Mouse (Mus musculus) liver, embryonic 11.5 days (tissue): ENCODE measurements around the gene Psma7. TPM values are rescaled to one million over a fixed set of nuclear protein-coding genes. Genes with fewer than 3 reads are reported as not detected.

Source experiments
- ATAC-seq: fragments of 200-750 bp; cut with Nextera tagmentation; replicated peaks from 2 replicates; pipeline ENCODE4 v1.8.0; 2017; ENCODE audit warnings: moderate number of reproducible peaks, mild to moderate bottlenecking, moderate TSS enrichment, moderate library complexity; ENCODE audit not compliant: low FRiP score
- DNase-seq: peaks from one replicate; pipeline ENCODE4 v3.0.0-alpha.2; 2017; ENCODE audit warnings: low spot score
- H3K27ac ChIP-seq: fragments of 300-500 bp; sonication (generic); 2 replicates; pipeline ENCODE4 v1.5.1; 2014; ENCODE audit warnings: mild to moderate bottlenecking, low read depth, low read length, control low read depth
- H3K27me3 ChIP-seq: fragments of 300-500 bp; sonication (generic); replicated peaks from 2 replicates; pipeline ENCODE4 v1.6.1; 2014; ENCODE audit warnings: low read length, mixed read lengths; ENCODE audit not compliant: control insufficient read depth, insufficient read depth
- H3K36me3 ChIP-seq: fragments of 300-500 bp; sonication (generic); 2 replicates; pipeline ENCODE4 v1.6.1; 2014; ENCODE audit warnings: mild to moderate bottlenecking, low read length, moderate library complexity, mixed read lengths; ENCODE audit not compliant: control insufficient read depth, insufficient read depth
- H3K4me1 ChIP-seq: fragments of 300-500 bp; sonication (generic); replicated peaks from 2 replicates; pipeline ENCODE4 v1.6.1; 2014; ENCODE audit warnings: low read length, mixed read lengths; ENCODE audit not compliant: control insufficient read depth, insufficient read depth
- H3K4me2 ChIP-seq: fragments of 300-500 bp; sonication (generic); 2 replicates; pipeline ENCODE4 v1.6.1; 2014; ENCODE audit warnings: mild to moderate bottlenecking, control low read depth, moderate library complexity
- H3K4me3 ChIP-seq: fragments of 300-500 bp; sonication (generic); 2 replicates; pipeline ENCODE4 v1.5.1; 2014; ENCODE audit warnings: low read depth, low read length, control low read depth
- H3K9ac ChIP-seq: fragments of 300-500 bp; sonication (generic); 2 replicates; pipeline ENCODE4 v1.6.1; 2014; ENCODE audit warnings: low read depth, low read length, control low read depth
- H3K9me3 ChIP-seq: fragments of 300-500 bp; sonication (generic); 2 replicates; pipeline ENCODE4 v1.6.1; 2016; ENCODE audit warnings: low read length, inconsistent platforms, mixed read lengths; ENCODE audit not compliant: control insufficient read depth
- WGBS: fragments of 180-500 bp; shearing (Covaris S2); extraction: QIAGEN DNeasy Blood & Tissue Kit; methylation state at CpG from one replicate; pipeline ENCODE4 v1.1.7; 2014; 5-methylcytosine and 5-hydroxymethylcytosine counted together
- polyA plus RNA-seq: library from polyadenylated mRNA; unstranded; fragments of >200 nt; fragmentation: Nextera tagmentation; extraction: Ambion mirVana; gene quantifications from 2 replicates; pipeline ENCODE4 v1.2.1, GENCODE M21; 2014

Psma7 gene
- polyA plus RNA-seq, 1 experiment from 2014 or later = 721 TPM

DNA sequence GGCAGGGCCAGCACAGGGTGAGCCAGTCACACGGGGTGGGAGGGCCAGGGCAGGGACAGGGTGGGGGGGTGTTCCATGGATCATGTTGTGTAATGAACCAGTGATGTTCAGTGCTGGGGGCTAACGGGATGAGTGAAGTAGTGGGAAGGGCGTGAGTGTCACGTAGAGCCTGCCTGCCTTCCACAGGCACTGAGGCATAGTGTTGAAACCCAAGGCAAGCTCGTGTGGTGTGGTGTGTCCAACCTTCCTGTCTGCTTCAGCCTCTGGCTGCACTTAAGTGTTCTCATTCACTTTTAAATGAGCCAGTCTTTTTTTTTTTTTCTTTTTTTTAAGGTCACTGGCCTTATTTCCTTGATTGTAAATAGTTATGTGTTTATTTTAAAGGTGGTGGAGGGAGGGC lies 7.5 kb downstream of the Psma7 start:
- WGBS = 72% methylated on average over 5 of the region's 5 CpGs
- no peak overlapping the region for H3K9ac ChIP-seq
- H3K36me3 ChIP-seq = peaks cover 62% of the 10 kb centered on the region
- no peak overlapping the region for H3K4me3 ChIP-seq
- no peak overlapping the region for H3K27ac ChIP-seq
- H3K27me3 ChIP-seq = no peaks in the 10 kb centered on the region
- no peaks in the 10 kb centered on the region for H3K4me1 ChIP-seq
- ATAC-seq (no peak), DNase-seq (no peak)
- H3K9me3 ChIP-seq = no peaks in the 10 kb centered on the region
- H3K4me2 ChIP-seq = no peak overlapping the region

DNA sequence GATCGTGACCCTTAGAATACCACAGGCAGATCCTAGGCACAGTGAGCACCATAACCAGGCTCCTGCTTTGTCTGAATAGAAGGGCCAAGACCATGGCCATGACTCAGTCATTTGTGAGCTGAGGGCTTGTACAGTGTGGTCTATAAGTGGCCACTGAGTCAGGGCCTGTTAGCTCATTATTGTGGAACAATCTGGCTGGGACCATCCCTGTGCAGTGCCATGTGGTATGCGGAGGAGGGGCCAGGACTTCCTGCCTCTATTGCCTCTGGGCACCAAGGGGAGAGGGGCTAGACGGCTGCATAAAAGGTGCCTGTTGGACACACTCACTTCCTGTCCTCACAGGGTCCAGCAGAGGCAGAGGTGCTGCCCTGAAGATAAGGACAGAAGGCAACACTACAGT lies 8.3 kb downstream of the Psma7 start:
- DNase-seq = no peak
- no peaks in the 10 kb centered on the region for H3K9me3 ChIP-seq
- H3K4me3 ChIP-seq = no peak overlapping the region
- H3K36me3 ChIP-seq = peaks cover 60% of the 10 kb centered on the region
- no peaks in the 10 kb centered on the region for H3K4me1 ChIP-seq
- H3K27me3 ChIP-seq = no peaks in the 10 kb centered on the region
- no peak overlapping the region for H3K27ac ChIP-seq
- WGBS = 50% methylated on average over 3 of the region's 3 CpGs
- ATAC-seq = no peak
- no peak overlapping the region for H3K4me2 ChIP-seq
- no peak overlapping the region for H3K9ac ChIP-seq

DNA sequence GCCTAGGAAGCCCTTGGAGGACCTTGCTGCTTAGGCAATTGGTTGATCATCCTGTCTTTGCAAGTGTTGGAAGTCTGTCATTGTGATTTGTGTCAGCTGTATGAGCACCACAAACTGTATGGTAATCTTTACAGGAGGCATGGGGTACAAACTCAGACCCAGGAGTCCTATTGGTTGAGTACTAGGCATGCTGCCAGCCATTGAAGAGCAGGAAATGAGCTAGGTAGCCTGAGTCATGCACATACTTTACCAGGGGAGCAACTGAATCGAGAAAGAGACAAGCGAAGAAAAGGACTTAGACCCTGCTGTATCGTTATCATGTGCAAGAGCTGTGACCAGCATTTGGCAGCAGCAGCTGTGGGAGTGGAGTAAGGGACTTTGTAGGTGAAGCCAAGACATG lies 9.3 kb downstream of the Psma7 start:
- ATAC-seq = no peak
- Histone ChIP-seq H3K27ac (no peak overlapping the region), H3K4me1 (peaks cover under 1% of the 10 kb centered on the region), H3K27me3 (no peaks in the 10 kb centered on the region), H3K4me3 (no peak overlapping the region), H3K4me2 (no peak overlapping the region), H3K9me3 (no peaks in the 10 kb centered on the region), H3K9ac (no peak overlapping the region), H3K36me3 (peaks cover 58% of the 10 kb centered on the region)
- WGBS = 88% methylated on average over 3 of the region's 3 CpGs
- no peak for DNase-seq

DNA sequence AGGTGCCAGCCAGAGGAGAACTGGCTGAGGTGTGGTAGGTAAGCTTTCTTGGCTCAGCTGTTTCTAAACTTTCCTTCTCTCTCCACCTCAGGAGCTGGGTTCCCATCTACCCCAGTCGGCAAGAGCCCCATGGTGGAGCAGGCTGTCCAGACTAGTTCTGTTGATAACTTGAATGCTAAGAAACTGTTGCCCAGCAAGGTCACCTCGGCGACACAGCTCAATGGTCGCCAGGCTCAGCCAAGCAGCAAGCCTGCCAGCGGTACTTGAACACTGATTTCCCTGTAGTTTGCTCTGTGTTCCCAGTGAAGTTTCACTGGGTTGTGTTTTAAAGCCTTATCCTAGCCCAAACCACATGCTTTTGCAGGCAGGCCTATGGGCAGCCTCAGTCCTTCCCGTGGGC lies 11.0 kb downstream of the Psma7 start:
- DNase-seq (no peak), ATAC-seq (no peak)
- H3K27ac ChIP-seq = no peak overlapping the region
- no peak overlapping the region for H3K4me3 ChIP-seq
- no peaks in the 10 kb centered on the region for H3K9me3 ChIP-seq
- H3K4me2 ChIP-seq = no peak overlapping the region
- no peak overlapping the region for H3K9ac ChIP-seq
- WGBS = 90% methylated on average over 6 of the region's 6 CpGs
- H3K4me1 ChIP-seq = peaks cover 16% of the 10 kb centered on the region
- H3K27me3 ChIP-seq = no peaks in the 10 kb centered on the region
- peaks cover 47% of the 10 kb centered on the region for H3K36me3 ChIP-seq

DNA sequence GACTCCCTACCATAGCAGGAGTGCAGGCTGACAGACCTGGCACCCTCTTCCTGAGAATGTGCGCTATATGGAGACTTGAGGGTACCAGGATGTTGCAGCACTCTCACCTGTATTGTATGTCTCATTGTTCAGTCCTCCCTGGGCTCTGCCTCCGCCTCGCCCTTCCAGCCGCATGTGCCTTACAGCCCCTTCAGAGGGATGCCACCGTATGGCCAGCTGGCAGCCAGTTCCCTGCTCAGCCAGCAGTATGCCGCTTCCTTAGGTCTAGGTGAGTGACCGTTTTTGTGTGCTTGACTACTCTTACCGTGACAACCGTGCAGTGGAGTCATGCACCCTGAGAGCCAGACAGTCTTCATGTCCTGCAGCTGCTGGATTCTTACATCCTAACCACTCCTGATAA lies 14.5 kb downstream of the Psma7 start:
- Histone ChIP-seq H3K4me2 (no peak overlapping the region; the same call in 1 of the 2 replicates), H3K27ac (no peak overlapping the region), H3K9me3 (no peaks in the 10 kb centered on the region), H3K4me3 (no peak overlapping the region), H3K4me1 (peaks cover 23% of the 10 kb centered on the region), H3K27me3 (peaks cover 5% of the 10 kb centered on the region; the same call in 1 of the 2 replicates), H3K36me3 (peaks cover 25% of the 10 kb centered on the region), H3K9ac (no peak overlapping the region)
- no peak for DNase-seq
- 88% methylated on average over 9 of the region's 9 CpGs for WGBS
- no peak for ATAC-seq

DNA sequence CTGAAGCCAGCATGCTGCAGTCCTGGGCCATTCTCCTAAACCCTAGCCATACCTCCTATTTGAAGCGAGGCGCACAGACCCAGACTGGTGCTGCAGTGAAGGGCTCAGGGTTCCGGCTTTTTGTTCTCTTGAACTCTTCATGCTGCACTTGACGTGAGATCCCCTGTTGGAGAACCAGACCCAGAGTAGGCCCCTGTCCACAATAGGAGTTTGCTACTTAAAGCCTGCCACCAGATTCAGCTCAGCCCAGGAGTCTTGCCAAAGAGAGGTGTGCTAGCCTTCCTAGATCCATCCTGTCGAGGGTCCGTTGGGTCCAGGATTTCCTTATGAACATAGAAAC lies 16.4 kb downstream of the Psma7 start:
- Histone ChIP-seq H3K9ac (peak overlapping the region; percentile 92), H3K27me3 (peaks cover 14% of the 10 kb centered on the region; the same call in 1 of the 2 replicates), H3K4me2 (peak overlapping the region; percentile 98), H3K9me3 (no peaks in the 10 kb centered on the region), H3K36me3 (peaks cover 14% of the 10 kb centered on the region), H3K27ac (no peak overlapping the region), H3K4me3 (peak overlapping the region; percentile 86), H3K4me1 (peaks cover 23% of the 10 kb centered on the region)
- ATAC-seq (no peak), DNase-seq (no peak)
- WGBS = 23% methylated on average over 6 of the region's 6 CpGs

DNA sequence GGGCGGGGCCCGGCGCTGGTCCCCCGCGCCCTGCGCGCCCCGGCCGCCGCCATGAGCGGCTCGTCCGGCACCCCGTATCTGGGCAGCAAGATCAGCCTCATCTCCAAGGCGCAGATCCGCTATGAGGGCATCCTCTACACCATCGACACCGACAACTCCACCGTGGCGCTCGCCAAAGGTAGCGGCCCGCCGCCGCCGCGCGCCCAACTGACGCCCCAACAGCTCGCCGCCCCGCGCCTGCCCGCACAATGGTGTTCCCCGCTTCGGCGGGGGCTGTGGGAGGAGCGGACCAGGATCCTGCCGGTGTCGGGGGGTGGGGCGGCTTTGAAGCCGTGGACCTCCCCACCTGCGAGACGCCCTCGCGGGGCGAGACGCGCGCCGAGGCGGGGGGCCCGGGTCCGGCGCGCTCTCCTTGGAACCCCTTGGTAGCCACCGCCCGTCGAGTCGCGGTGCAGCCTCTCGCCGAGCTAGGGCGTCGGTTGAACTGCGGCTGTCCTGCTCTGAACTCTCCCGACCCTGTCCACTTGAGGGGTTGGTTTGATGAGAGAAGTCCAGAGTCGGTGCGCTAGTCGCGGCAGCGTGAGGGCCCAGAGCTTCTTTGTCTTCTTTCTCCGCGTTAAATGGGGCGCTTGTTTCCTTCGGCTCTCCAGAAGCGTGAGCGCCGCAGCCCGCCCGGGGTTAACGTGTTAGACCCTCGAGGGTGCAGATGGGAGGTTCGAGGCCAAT lies 16.9 kb downstream of the Psma7 start:
- peak overlapping the region; percentile 93 for H3K27ac ChIP-seq
- DNase-seq (peak; percentile 67), ATAC-seq (peak; percentile 55)
- peak overlapping the region; percentile 92 for H3K9ac ChIP-seq
- peaks cover 14% of the 10 kb centered on the region; the same call in 1 of the 2 replicates for H3K27me3 ChIP-seq
- H3K4me1 ChIP-seq = peaks cover 23% of the 10 kb centered on the region
- H3K36me3 ChIP-seq = peaks cover 10% of the 10 kb centered on the region
- under 1% methylated on average over 82 of the region's 84 CpGs for WGBS
- no peaks in the 10 kb centered on the region for H3K9me3 ChIP-seq
- H3K4me3 ChIP-seq = peak overlapping the region; percentile 86
- peak overlapping the region; percentile 98 for H3K4me2 ChIP-seq

DNA sequence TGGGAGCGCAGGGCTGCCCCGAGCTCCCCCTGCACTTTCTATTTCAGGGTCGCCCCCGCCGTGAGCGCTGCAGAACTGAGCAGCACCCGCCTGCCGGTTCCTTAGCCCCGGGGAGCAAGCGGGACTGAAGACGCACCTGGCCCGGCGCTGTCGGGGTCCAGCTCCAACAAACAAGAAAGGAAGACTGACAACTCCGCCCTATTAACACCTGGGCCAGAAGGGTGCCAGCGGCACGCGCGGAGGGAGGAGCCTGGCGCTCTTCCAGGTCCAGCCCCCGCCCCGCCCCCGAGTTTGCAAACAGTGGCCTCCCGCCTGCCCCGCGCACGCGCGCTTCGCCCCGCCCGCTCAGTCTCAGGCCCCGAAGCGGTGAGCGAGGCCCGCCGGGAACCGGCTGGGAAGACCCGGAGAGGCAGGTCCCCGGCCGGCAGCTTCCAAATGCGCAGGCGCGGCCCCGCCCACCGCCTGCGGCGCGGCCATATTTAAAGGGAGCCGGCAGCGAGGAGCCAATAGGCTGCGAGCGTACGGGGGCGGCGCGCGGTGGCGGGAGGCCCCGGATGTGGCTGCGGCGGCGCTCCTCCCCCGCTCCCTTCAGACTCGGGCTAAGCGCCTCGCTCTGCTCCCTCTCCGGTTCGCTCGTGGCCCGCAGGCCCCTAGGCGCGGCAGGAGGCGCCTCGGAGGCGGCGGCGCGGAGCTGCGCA lies 17.7 kb downstream of the Psma7 start, which contains the start of gene Lsm14b:
Lsm14b (plus strand) TSS at position 587 of the 698 bp plus-strand sequence.
- WGBS = 0% methylated on average over 62 of the region's 80 CpGs
- Histone ChIP-seq H3K9ac (peak within 1 kb of the TSS; percentile 92), H3K27ac (peak within 1 kb of the TSS; percentile 93), H3K4me2 (peak within 1 kb of the TSS; percentile 98), H3K4me1 (peaks cover 23% of the 10 kb centered on the region), H3K27me3 (peaks cover 14% of the 10 kb centered on the region; the same call in 1 of the 2 replicates), H3K36me3 (peaks cover 10% of the 10 kb centered on the region), H3K4me3 (peak within 1 kb of the TSS; percentile 86), H3K9me3 (no peaks in the 10 kb centered on the region)
- ATAC-seq (peak; percentile 95), DNase-seq (peak; percentile 99)
